Mouse (Mus musculus) adrenal gland (tissue): Measurements from ENCODE around the gene Tmem171.

ENCODE experiments used
- intact Hi-C: fragments of 180-260 bp; cut with DNase I; formaldehyde crosslinking; loops from one replicate; pipeline ENCODE4 v1.15.1; 2025

Gene Tmem171

DNA sequence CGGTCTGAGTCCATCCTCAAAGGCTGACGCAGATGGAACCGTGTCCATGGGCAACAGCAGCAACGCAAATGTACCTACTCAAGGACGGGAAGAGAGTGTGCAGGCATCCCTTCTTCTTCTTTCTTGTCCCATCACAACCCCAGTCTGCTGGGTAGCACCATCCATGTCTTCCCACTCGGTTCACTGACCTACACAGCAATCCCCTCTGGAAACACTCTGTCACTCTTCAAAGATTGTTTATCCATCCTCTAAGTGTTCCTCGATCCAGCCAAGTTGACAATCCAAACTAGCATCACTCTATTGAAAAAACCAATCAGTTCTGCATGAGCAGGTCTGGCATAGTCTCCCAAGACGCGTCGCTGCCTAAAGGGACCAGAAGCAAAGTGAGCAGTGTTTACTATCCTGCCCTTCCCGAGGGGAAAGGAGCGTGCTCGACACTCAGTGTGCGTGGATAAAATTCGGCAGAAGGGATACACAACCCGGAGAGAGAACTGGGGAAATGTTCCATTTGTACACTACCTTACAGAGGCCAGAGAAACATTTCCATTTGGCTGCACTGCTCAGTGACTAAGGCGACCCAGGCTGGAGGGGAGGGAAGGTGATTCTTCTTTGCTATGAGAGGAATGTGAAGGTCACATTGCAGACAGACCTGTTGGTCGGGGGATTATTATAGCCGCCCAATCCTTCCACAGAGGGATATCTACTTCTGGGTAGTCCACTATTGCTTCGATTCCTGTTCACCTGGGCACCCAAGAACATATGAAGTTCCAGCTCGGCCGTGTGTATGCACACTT is 46.7 kb downstream of the Tmem171 start:
- intact Hi-C loops: no loop called here

DNA sequence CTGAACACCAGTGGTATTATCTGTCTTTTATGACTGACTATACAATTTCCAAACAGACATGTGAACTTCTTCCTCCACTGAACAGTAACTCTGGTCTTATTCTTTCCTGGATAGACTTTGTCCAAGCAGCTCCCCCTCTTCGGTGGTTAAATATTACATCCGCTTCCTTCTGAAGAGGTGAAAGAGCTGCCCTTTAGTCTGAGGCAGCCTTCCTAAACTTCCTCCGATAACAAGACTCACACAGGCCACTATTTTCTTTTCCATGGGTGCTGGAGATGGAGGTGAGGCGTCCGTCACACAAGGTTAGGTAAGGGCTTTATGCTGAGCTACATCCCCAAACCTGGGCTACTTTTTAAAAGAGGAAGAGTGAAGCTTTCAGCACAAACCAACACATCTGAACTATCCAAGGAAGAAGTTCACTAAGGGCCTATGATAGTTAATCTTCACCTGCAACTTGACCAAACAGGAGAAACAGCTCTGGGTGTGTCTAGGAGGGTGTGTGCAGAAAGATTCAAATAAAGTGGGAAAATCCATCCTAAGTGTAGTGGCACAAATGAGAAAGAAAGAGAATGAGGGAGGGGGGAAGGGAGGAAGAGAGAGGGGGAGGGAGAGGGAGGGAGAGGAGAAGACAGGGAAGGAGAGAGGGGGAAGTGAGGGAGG is 56.0 kb downstream of the Tmem171 start:
- intact Hi-C loops: no loop called here

DNA sequence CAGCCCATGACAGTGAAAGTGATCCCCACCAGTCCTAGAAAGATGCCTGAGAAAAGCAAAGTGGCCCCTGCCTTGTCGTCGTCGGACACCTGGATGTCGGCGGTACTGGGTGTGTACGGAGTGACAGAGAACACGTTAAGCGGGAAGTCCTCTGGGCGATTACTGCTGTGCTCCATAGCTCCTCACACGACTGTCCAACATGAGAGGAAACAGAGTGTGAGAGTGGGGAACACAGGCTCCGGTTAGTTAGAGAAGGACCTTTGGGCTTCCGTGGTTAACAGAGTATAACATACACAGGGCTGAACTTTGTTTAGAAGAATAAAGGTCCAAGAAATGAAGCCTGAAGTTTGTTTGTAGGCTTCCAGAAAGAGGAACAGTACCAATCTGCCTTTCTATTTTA is 57.5 kb downstream of the Tmem171 start, which contains the start of gene Tmem174:
Gene Tmem174, minus strand, starts transcription at position 266 of the 400 bp plus-strand sequence.
- intact Hi-C loops: no loop called here

- intact Hi-C loops: no loop called here
Observed at GRCm38 (mm10) chr13:98636571-98636970, 58.1 kb downstream of the Tmem171 start.
